Mouse (Mus musculus) stomach, postnatal 0 days (tissue): ENCODE results near the gene Fam13c. TPM values are rescaled to one million over a fixed set of nuclear protein-coding genes. Genes with fewer than 3 reads are reported as not detected.

Experiments used
- ATAC-seq: fragments of 200-750 bp; cut with Nextera tagmentation; 2 replicates; pipeline ENCODE4 v1.8.0; 2017; ENCODE audit not compliant: low FRiP score, low TSS enrichment
- DNase-seq: peaks from one replicate; pipeline ENCODE4 v3.0.0-alpha.2; 2016; ENCODE audit warnings: low spot score
- H3K27ac ChIP-seq: fragments of 300-500 bp; sonication (generic); replicated peaks from 2 replicates; pipeline ENCODE4 v1.5.1; 2014; ENCODE audit warnings: mild to moderate bottlenecking, control low read depth
- H3K27me3 ChIP-seq: fragments of 300-500 bp; sonication (generic); 2 replicates; pipeline ENCODE4 v1.6.1; 2014; ENCODE audit warnings: low read length; ENCODE audit not compliant: control insufficient read depth, insufficient read depth
- H3K36me3 ChIP-seq: fragments of 300-500 bp; sonication (generic); 2 replicates; pipeline ENCODE4 v1.6.1; 2014; ENCODE audit warnings: low read length, mixed read lengths; ENCODE audit not compliant: control insufficient read depth, insufficient read depth
- H3K4me1 ChIP-seq: fragments of 300-500 bp; sonication (generic); replicated peaks from 2 replicates; pipeline ENCODE4 v1.6.1; 2014; ENCODE audit warnings: antibody characterized with exemption; ENCODE audit not compliant: control insufficient read depth, insufficient read depth
- H3K4me2 ChIP-seq: fragments of 300-500 bp; sonication (generic); replicated peaks from 2 replicates; pipeline ENCODE4 v1.6.1; 2014; ENCODE audit warnings: low read depth, mild to moderate bottlenecking, control low read depth, moderate library complexity
- H3K4me3 ChIP-seq: fragments of 300-500 bp; sonication (generic); 2 replicates; pipeline ENCODE4 v1.5.1; 2014; ENCODE audit warnings: low read depth, low read length, control low read depth
- H3K9ac ChIP-seq: fragments of 300-500 bp; sonication (generic); 2 replicates; pipeline ENCODE4 v1.6.1; 2014; ENCODE audit warnings: mild to moderate bottlenecking, low read length, control low read depth, mixed read lengths
- H3K9me3 ChIP-seq: fragments of 300-500 bp; sonication (generic); 2 replicates; pipeline ENCODE4 v1.6.1; 2016; ENCODE audit warnings: low read length; ENCODE audit not compliant: control insufficient read depth
- CTCF ChIP-seq: IDR thresholded peaks from 2 replicates; pipeline ENCODE4 v1.5.1; 2016; ENCODE audit warnings: antibody characterized with exemption, low read depth, mild to moderate bottlenecking, moderate library complexity
- EP300 ChIP-seq: optimal IDR thresholded peaks from 2 replicates; pipeline ENCODE3; 2016; ENCODE audit warnings: antibody characterized with exemption
- WGBS: fragments of 180-500 bp; shearing (Covaris S2); extraction: QIAGEN DNeasy Blood & Tissue Kit; methylation state at CpG from one replicate; pipeline ENCODE4 v1.1.7; 2014; 5-methylcytosine and 5-hydroxymethylcytosine counted together
- polyA plus RNA-seq: library from polyadenylated mRNA; unstranded; fragments of >200 nt; fragmentation: Nextera tagmentation; extraction: Ambion mirVana; gene quantifications from 2 replicates; pipeline ENCODE4 v1.2.1, GENCODE M21; 2015

The Fam13c gene
- polyA plus RNA-seq, 1 experiment from 2014 or later, result 5.4 TPM

DNA sequence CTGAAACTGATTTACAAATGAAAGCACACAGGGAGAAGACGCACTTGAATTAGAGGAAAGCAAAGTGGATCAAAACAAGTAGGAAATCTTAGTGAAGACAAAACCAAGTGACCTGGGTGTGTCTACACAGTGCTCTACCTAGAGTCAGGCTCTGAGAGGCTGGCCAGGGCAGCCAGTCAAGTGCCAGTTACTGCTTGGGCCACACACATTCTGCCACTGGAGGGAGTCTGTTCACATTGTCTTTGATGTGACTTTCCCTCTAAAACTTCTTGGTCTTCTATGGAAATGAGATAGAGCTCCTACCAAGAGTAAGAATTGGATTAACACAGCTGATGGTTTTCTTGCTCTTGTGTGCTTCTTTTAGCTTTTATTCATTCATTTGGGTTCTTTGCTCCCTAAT lies 153.7 kb downstream of the Fam13c start:
- H3K36me3 ChIP-seq, result no peaks in the 10 kb centered on the region
- H3K27ac ChIP-seq, result no peak overlapping the region
- DNase-seq (no peak), ATAC-seq (no peak)
- H3K27me3 ChIP-seq, result peaks cover 2% of the 10 kb centered on the region; the same call in 1 of the 2 replicates
- H3K4me3 ChIP-seq, result no peak overlapping the region
- no peaks in the 10 kb centered on the region for H3K9me3 ChIP-seq
- TF ChIP-seq CTCF (peak; percentile 64), EP300 (no peak)
- H3K4me2 ChIP-seq, result no peak overlapping the region
- 38% methylated on average over 1 of the region's 1 CpGs for WGBS
- H3K9ac ChIP-seq, result no peak overlapping the region
- no peaks in the 10 kb centered on the region for H3K4me1 ChIP-seq

DNA sequence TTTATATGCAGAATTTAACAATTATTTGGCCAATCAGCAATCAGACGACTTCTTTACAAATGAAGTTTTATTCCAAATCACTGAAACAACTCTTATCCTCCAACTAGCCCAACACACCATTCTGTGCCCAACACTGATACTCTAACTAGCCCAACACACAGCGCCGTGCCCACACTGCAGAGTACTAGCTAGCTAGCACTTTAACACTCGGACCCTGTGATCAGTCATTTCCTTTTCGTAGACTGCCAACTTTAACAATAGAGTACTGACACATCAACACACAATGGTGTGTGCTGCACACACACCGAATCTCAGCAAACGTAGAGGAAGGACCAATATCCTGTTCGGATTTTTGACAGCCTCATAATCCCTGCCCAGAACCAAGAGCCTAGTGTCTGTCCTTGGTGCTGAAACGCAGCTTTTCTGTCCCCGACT lies 157.8 kb downstream of the Fam13c start:
- ATAC-seq (no peak), DNase-seq (no peak)
- no peaks in the 10 kb centered on the region for H3K9me3 ChIP-seq
- no peaks in the 10 kb centered on the region for H3K4me1 ChIP-seq
- H3K27me3 ChIP-seq, result peaks cover 7% of the 10 kb centered on the region; the same call in 1 of the 2 replicates
- TF ChIP-seq CTCF (no peak), EP300 (no peak)
- H3K4me2 ChIP-seq, result peak overlapping the region; percentile 91
- WGBS, result 18% methylated on average over 10 of the region's 10 CpGs
- peak overlapping the region; percentile 60; the same call in 1 of the 2 replicates for H3K4me3 ChIP-seq
- H3K9ac ChIP-seq, result no peak overlapping the region
- H3K27ac ChIP-seq, result no peak overlapping the region
- no peaks in the 10 kb centered on the region for H3K36me3 ChIP-seq

DNA sequence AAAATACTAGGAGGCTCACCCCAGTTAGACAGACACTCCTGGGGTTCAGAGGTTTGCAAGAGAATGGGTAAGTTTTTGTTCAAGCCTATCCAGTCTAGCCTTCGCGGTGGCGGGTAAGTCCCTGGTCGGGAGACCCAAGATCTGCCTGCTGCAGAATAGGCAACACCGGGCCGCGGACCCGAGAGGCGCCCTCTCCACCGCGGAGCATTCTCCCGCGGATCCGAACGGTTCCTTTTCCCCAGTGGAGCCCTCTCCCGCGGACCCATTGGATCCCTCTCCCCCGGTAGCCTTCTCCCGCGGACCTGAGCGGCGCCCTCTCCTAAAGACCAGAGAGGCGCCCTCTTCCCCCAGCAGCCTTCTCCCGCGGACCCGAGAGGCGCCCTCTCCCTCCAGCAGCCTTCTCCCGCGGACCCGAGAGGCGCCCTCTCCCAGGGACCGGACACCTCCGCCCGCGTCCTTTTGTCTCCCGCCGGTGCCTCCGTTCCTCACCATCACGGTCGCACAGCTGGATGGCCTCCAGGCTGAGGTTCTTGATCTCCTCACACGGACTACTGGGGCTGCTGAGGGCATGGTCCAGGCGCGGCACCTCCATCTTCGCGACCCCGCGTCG lies 158.3 kb downstream of the Fam13c start:
- H3K9me3 ChIP-seq, result no peaks in the 10 kb centered on the region
- DNase-seq, result peak; percentile 49
- H3K9ac ChIP-seq, result peak overlapping the region; percentile 18
- no peaks in the 10 kb centered on the region for H3K4me1 ChIP-seq
- no peak for TF ChIP-seq CTCF
- no peak for TF ChIP-seq EP300
- peak overlapping the region; percentile 60 for H3K4me3 ChIP-seq
- H3K27ac ChIP-seq, result no peak overlapping the region
- H3K36me3 ChIP-seq, result no peaks in the 10 kb centered on the region
- peak overlapping the region; percentile 91 for H3K4me2 ChIP-seq
- H3K27me3 ChIP-seq, result peaks cover 7% of the 10 kb centered on the region; the same call in 1 of the 2 replicates
- WGBS, result under 1% methylated on average over 47 of the region's 48 CpGs
- ATAC-seq, result peak; percentile 28; the same call in 1 of the 2 replicates

DNA sequence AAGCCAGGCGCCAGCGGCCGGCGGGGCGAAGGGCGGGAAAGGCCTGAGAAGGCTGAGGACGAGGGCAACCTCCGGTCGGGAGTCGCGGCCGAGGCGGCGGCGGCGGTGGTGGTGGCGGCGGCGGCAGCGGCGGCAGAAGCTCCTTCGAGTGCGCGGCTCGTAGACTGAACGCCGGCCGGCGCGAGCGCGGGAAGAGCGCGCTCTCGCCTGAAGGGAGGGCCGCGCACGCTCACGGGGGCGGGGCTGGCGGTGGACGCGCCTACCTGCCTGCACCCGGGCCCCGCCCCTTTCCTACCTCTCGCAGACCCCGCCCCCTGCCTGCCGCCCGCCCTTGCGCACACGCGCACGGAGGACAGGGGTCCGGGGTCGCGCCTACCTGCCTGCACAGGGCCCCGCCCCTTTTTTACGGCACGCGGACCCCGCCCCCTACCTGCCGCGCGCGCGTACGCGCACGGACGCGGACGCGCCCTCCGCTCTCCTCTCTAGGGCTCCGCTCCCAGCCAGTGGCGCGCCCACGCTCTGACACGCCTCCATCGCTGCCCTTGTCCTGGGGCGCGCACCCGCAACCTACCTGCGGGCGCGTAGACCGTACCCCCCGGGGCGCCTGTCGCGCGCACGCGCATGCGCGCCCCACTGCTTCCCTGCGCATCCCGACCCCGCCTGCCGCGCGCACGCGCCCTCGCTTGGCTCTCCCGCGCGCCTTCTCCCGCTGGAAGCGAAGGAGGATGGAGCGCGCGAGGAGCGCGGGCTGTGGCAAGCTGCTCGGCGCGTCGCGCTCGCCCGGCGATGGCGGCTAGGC lies 159.0 kb downstream of the Fam13c start:
- peak overlapping the region; percentile 91 for H3K4me2 ChIP-seq
- H3K27ac ChIP-seq, result no peak overlapping the region
- WGBS, result under 1% methylated on average over 62 of the region's 124 CpGs
- DNase-seq, result peak; percentile 88
- peak overlapping the region; percentile 60 for H3K4me3 ChIP-seq
- no peaks in the 10 kb centered on the region for H3K36me3 ChIP-seq
- peaks cover 7% of the 10 kb centered on the region; the same call in 1 of the 2 replicates for H3K27me3 ChIP-seq
- no peaks in the 10 kb centered on the region for H3K9me3 ChIP-seq
- no peaks in the 10 kb centered on the region for H3K4me1 ChIP-seq
- peak overlapping the region; percentile 18 for H3K9ac ChIP-seq
- peak; percentile 95 for ATAC-seq
- TF ChIP-seq CTCF, result peak; percentile 19; the same call in 1 of the 2 replicates
- TF ChIP-seq EP300, result no peak

DNA sequence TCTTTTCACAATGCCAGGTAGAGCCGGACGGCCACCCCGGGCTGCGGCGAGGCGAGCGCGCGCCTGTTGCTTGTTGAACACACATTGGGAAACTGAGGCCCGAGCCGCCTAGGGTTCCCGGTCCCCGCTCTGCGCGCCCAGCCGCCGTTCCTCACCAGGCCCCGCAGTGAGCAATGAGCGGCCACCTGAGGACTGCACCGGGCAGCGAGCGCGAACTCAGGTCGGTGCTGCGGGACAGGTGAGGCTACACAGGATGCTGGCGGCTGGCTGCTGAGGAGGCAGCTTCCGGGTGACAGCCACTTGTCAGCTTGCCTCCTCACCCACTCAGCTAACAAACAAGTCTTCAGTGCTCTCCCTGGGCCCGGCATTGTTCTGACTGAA lies 159.6 kb downstream of the Fam13c start:
- no peak overlapping the region for H3K27ac ChIP-seq
- H3K4me3 ChIP-seq, result peak overlapping the region; percentile 60
- no peak overlapping the region for H3K9ac ChIP-seq
- 1% methylated on average over 24 of the region's 28 CpGs for WGBS
- no peaks in the 10 kb centered on the region for H3K4me1 ChIP-seq
- no peaks in the 10 kb centered on the region for H3K36me3 ChIP-seq
- peak overlapping the region; percentile 91 for H3K4me2 ChIP-seq
- TF ChIP-seq CTCF (no peak), EP300 (no peak)
- H3K27me3 ChIP-seq, result peaks cover 7% of the 10 kb centered on the region; the same call in 1 of the 2 replicates
- DNase-seq (peak; percentile 13), ATAC-seq (0 out of 2 replicates have a peak, but pooled peaks have one; percentile 2)
- no peaks in the 10 kb centered on the region for H3K9me3 ChIP-seq

Other genes with a start within 250 kb of the Fam13c start
- gene Mrln, start 235.8 kb upstream of the Fam13c start, polyA plus RNA-seq, result 1.5 and 1.6 TPM in 2 replicates
- gene Slc16a9, start 195.4 kb upstream of the Fam13c start, polyA plus RNA-seq, result 2.5 and 2.9 TPM in 2 replicates
- gene Phyhipl, start 215.5 kb downstream of the Fam13c start, polyA plus RNA-seq, result 3.5 and 4.2 TPM in 2 replicates